Mouse (Mus musculus): ENCODE measurements at regions not wholly inside any gene's neighbourhood (a gene's known extent, or its start where the extent isn't known, plus 50 kb on each side); places are given as distances from the start of the nearest gene placed in this dataset.

DNA sequence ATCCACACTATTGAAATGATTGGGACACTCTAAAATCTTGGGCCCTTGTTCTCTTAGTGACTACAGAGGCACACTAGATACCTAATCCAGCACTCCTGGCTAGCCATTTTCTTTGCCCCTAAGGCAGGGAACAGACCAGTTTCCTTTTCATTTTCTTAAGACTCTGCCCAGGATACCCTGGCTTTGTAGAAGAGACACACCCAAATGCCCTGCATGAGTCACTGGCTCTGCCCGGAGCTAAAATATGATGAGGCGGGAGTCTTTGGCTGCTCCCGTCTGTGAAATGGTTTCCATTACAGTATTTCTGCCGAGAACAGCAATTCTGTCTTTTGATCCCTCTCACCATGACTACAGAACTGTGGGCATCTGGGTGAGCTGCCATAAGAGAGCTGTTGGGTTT, 51.4 kb upstream of the Tnc start:
- TF ChIP-seq CTCF (IDR thresholded peaks at IDR 0.05; ENCODE audit: low read depth): no peak
- TF ChIP-seq EP300 (IDR thresholded peaks at IDR 0.05; ENCODE audit: low read depth): no peak

Data from liver, postnatal 0 days (tissue).